Mouse (Mus musculus): ENCODE results near the gene S100z.

DNA sequence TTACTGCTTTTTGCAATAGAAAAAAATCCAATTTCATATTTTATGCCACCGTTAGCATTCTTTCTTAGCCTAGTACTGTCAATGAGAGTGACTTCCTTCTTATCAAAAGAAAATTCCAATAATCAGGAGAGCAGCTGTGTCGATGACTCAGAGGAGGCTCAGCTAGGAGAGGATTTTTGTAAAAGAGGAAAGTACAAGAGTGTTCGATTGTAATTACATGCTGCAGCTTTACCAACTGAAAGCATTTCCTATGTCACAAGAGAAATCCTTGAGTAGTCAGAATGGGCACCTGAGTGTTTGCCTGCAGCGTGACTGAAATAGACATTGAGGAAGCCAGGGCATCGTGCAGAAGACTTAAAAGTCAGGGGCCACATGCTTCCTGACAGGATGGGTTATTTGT is 39.0 kb downstream of the S100z start:
- TF ChIP-seq POLR2A (IDR thresholded peaks at IDR 0.05; ENCODE audit: borderline replicate concordance, control insufficient read depth, low read depth, low read length) = no peak
- no peak for TF ChIP-seq CTCF (IDR thresholded peaks at IDR 0.05; ENCODE audit: control insufficient read depth, insufficient read depth, low read length)

All from bone marrow, adult 2 months (tissue).